Mouse (Mus musculus) lung, postnatal 0 days (tissue): ENCODE results near the gene Rplp2. TPM values are rescaled to one million over a fixed set of nuclear protein-coding genes. Genes with fewer than 3 reads are reported as not detected.

Experiments used
- ATAC-seq: fragments of 200-750 bp; cut with Nextera tagmentation; 2 replicates; pipeline ENCODE4 v1.8.0; 2017; ENCODE audit warnings: moderate library complexity
- DNase-seq: peaks from one replicate; pipeline ENCODE4 v3.0.0-alpha.2; 2016; ENCODE audit warnings: low spot score
- H3K27ac ChIP-seq: fragments of 300-500 bp; sonication (generic); 2 replicates; pipeline ENCODE4 v1.5.1; 2014; ENCODE audit warnings: antibody characterized with exemption, mild to moderate bottlenecking, low read length, mixed read lengths
- H3K27me3 ChIP-seq: fragments of 300-500 bp; sonication (generic); replicated peaks from 2 replicates; pipeline ENCODE4 v1.6.1; 2014; ENCODE audit warnings: low read length, mixed read lengths; ENCODE audit not compliant: insufficient read depth
- H3K36me3 ChIP-seq: fragments of 300-500 bp; sonication (generic); 2 replicates; pipeline ENCODE4 v1.6.1; 2014; ENCODE audit warnings: low read length, mixed read lengths; ENCODE audit not compliant: insufficient read depth
- H3K4me1 ChIP-seq: fragments of 300-500 bp; sonication (generic); 2 replicates; pipeline ENCODE4 v1.6.1; 2014; ENCODE audit warnings: antibody characterized with exemption, low read depth, low read length, mixed read lengths; ENCODE audit not compliant: insufficient read depth
- H3K4me2 ChIP-seq: fragments of 300-500 bp; sonication (generic); replicated peaks from 2 replicates; pipeline ENCODE4 v1.6.1; 2014; ENCODE audit warnings: low read depth, mild to moderate bottlenecking, low read length, moderate library complexity, mixed read lengths
- H3K4me3 ChIP-seq: fragments of 300-500 bp; sonication (generic); 2 replicates; pipeline ENCODE4 v1.5.1; 2014; ENCODE audit warnings: low read depth, low read length
- H3K9ac ChIP-seq: fragments of 300-500 bp; sonication (generic); replicated peaks from 2 replicates; pipeline ENCODE4 v1.6.1; 2014; ENCODE audit warnings: low read depth, mild to moderate bottlenecking
- H3K9me3 ChIP-seq: fragments of 300-500 bp; sonication (generic); 2 replicates; pipeline ENCODE4 v1.6.1; 2016; ENCODE audit warnings: low read length, mixed read lengths
- CTCF ChIP-seq: IDR thresholded peaks from 2 replicates; pipeline ENCODE4 v1.5.1; 2016; ENCODE audit warnings: antibody characterized with exemption, mild to moderate bottlenecking
- EP300 ChIP-seq: IDR thresholded peaks from 2 replicates; pipeline ENCODE4 v1.6.1; 2016; ENCODE audit warnings: antibody characterized with exemption, mild to moderate bottlenecking, control low read depth
- WGBS: fragments of 180-500 bp; shearing (Covaris S2); extraction: QIAGEN DNeasy Blood & Tissue Kit; methylation state at CpG from one replicate; pipeline ENCODE4 v1.1.7; 2014; 5-methylcytosine and 5-hydroxymethylcytosine counted together
- polyA plus RNA-seq: library from polyadenylated mRNA; unstranded; fragments of >200 nt; fragmentation: Nextera tagmentation; extraction: Ambion mirVana; gene quantifications from 2 replicates; pipeline ENCODE4 v1.2.1, GENCODE M21; 2015

Gene Rplp2
- polyA plus RNA-seq, 1 experiment from 2014 or later: 910 TPM

- no peak for ATAC-seq
- Histone ChIP-seq H3K27ac (no peak overlapping the region), H3K4me1 (no peaks in the 10 kb centered on the region; the same call in 1 of the 2 replicates), H3K36me3 (no peaks in the 10 kb centered on the region), H3K27me3 (no peaks in the 10 kb centered on the region), H3K9me3 (no peaks in the 10 kb centered on the region), H3K4me2 (no peak overlapping the region), H3K9ac (no peak overlapping the region; the same call in 1 of the 2 replicates), H3K4me3 (no peak overlapping the region)
- no peak for DNase-seq
- 100% methylated on average over 1 of the region's 1 CpGs for WGBS
- no peak for TF ChIP-seq EP300
- TF ChIP-seq CTCF: peak; percentile 6; the same call in 1 of the 2 replicates
These were observed 35.5 kb upstream of the Rplp2 start for GRCm38 (mm10) chr7:141411667-141412066.

DNA sequence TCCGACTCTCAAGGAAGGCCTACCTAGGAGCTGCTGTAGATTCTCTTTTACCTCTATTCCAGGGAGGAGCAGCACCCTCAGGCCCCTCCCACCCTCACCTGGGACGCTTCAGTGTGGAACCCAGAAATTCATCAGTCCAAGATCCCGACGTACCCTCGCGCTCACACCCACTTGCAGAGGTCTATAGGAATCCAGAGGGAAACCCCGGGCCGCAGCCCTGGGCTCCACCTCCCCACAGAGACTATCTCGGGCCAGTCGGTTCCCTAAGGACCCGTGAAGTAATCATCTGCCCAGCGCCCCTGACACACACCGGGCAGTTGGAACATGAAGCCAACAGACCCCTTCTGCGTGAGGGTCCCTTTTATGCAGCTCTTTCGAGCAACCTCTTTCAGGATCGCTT is 33.8 kb upstream of the Rplp2 start:
- Histone ChIP-seq H3K27ac (peak overlapping the region; percentile 73), H3K9me3 (no peaks in the 10 kb centered on the region), H3K4me1 (no peaks in the 10 kb centered on the region; the same call in 1 of the 2 replicates), H3K4me2 (peak overlapping the region; percentile 91), H3K9ac (peak overlapping the region; percentile 66), H3K27me3 (no peaks in the 10 kb centered on the region), H3K36me3 (no peaks in the 10 kb centered on the region), H3K4me3 (peak overlapping the region; percentile 74)
- DNase-seq: peak; percentile 37
- no peak for TF ChIP-seq CTCF
- no peak for TF ChIP-seq EP300
- 4% methylated on average over 16 of the region's 16 CpGs for WGBS
- 0 out of 2 replicates have a peak, but pooled peaks have one; percentile 1 for ATAC-seq

DNA sequence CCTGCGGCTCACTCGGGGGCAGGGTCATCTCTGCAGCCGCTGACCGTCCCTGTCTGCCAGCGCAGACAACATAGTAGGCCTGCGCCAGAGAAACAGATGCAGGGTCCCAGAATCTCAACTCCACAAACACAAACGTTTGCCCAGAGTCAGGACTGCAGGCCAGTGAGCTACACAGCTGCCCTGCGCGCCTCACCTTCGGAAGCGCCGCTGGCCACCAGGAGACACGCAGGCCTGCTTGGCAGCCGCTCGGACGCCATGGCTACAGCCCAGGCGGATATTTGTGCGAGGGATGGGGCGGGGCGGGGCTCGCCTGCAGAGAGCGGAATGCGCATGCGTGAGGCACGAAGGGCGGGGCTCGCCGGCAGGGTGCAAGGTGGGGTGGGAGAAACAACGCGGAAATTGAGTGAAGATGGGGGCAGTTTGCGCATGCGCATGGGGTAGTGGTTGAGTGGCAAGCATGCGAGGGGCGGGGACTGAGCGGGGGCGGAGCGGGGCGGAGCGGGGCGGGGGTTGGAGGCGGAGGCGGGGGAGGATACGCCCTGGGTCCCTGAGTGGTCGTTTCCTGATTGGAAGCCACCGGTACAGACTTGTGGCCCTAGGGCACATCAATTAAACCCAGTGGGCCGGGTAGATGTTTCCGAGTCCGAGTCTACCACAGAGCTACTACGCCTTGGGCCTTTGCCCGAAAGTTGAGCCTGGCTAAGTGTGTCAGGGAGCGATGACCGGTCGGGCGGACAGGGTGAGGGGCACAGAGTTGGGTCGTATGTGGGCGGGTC is 33.2 kb upstream of the Rplp2 start, which contains the start of gene Gatd1:
Gene Gatd1 (minus strand): TSS at position 328 of the 776 bp plus-strand sequence.
- TF ChIP-seq EP300 (no peak), CTCF (peak; percentile 48)
- H3K4me3 ChIP-seq: peak within 1 kb of the TSS; percentile 74
- no peaks in the 10 kb centered on the region; the same call in 1 of the 2 replicates for H3K4me1 ChIP-seq
- H3K27ac ChIP-seq: peak within 1 kb of the TSS; percentile 73
- H3K4me2 ChIP-seq: peak within 1 kb of the TSS; percentile 91
- H3K9ac ChIP-seq: peak within 1 kb of the TSS; percentile 66
- DNase-seq (peak; percentile 99), ATAC-seq (peak; percentile 95)
- no peaks in the 10 kb centered on the region for H3K36me3 ChIP-seq
- H3K27me3 ChIP-seq: no peaks in the 10 kb centered on the region
- no peaks in the 10 kb centered on the region for H3K9me3 ChIP-seq
- WGBS: 1% methylated on average over 55 of the region's 56 CpGs

- Histone ChIP-seq H3K4me1 (no peaks in the 10 kb centered on the region; the same call in 1 of the 2 replicates), H3K9ac (no peak overlapping the region), H3K36me3 (no peaks in the 10 kb centered on the region), H3K4me3 (no peak overlapping the region), H3K4me2 (no peak overlapping the region), H3K9me3 (no peaks in the 10 kb centered on the region), H3K27me3 (no peaks in the 10 kb centered on the region), H3K27ac (no peak overlapping the region)
- 75% methylated on average over 6 of the region's 6 CpGs for WGBS
- ATAC-seq (no peak), DNase-seq (no peak)
- TF ChIP-seq CTCF: no peak
- TF ChIP-seq EP300: no peak
These were observed 30.9 kb upstream of the Rplp2 start for GRCm38 (mm10) chr7:141416144-141416841.

DNA sequence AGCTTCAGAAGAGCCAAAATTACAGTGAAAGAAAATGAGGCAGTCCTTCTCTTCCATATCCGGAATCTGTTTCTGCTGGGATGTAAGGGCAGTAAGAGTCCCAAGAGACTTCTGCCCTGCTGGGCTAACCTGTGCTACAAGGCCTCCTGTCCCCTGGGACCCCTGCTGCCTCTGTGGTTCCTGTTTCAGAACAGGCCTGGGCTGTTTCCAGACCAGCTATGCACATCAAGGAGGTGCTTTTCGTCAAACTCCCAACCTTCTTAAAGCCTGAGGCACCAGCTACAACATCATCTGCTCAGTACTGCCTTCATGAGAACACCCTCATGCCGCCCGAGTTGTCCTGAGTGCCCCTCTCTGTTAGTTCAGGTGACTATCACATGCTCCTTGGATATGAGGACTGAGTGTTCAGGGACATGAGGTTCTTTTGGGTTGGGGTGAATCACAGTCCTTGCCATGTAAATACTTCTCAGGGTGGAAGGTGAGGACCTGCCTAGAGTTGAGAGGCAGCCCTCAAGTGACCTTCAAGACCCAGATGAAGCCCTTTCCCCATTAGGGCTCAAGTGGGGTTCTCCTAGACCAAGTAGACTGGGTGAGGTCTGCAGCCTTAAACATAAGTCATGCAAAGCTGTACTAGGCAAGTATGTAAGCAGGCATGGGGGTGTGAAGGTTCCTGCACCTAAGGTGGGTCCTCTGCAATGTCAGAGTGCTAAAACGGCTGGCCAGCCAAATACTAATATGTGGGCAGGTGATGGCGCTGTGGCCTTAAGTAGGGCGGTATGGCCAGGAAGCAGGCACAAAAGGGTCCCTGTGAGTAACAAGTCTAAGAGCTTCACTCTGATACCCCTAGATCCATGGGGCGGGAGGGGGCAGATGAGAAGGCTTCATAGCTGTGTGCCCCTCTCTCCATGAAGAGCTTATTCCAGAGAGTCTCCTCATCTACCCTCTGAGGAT is 29.2 kb upstream of the Rplp2 start:
- no peaks in the 10 kb centered on the region for H3K36me3 ChIP-seq
- TF ChIP-seq EP300 (peak; percentile 86), CTCF (peak; percentile 30)
- H3K9ac ChIP-seq: no peak overlapping the region
- ATAC-seq (no peak), DNase-seq (no peak)
- no peak overlapping the region for H3K4me3 ChIP-seq
- H3K27me3 ChIP-seq: no peaks in the 10 kb centered on the region
- no peak overlapping the region for H3K4me2 ChIP-seq
- H3K27ac ChIP-seq: no peak overlapping the region
- no peaks in the 10 kb centered on the region for H3K9me3 ChIP-seq
- 70% methylated on average over 8 of the region's 8 CpGs for WGBS
- H3K4me1 ChIP-seq: no peaks in the 10 kb centered on the region; the same call in 1 of the 2 replicates
